Mouse (Mus musculus) liver, embryonic 13.5 days (tissue): ENCODE results near the gene Pithd1. TPM values are rescaled to one million over a fixed set of nuclear protein-coding genes. Genes with fewer than 3 reads are reported as not detected.

ENCODE experiments used
- ATAC-seq: fragments of 200-750 bp; cut with Nextera tagmentation; 2 replicates; pipeline ENCODE4 v1.8.0; 2017; ENCODE audit warnings: low read depth, mild to moderate bottlenecking, moderate number of reproducible peaks, moderate library complexity
- DNase-seq: peaks from one replicate; pipeline ENCODE4 v3.0.0; 2022
- H3K27ac ChIP-seq: fragments of 300-500 bp; sonication (generic); 2 replicates; pipeline ENCODE4 v1.5.1; 2015; ENCODE audit warnings: moderate library complexity, mild to moderate bottlenecking, inconsistent platforms
- H3K27me3 ChIP-seq: fragments of 300-500 bp; sonication (generic); 2 replicates; pipeline ENCODE4 v1.6.1; 2015; ENCODE audit warnings: mild to moderate bottlenecking, inconsistent platforms
- H3K36me3 ChIP-seq: fragments of 300-500 bp; sonication (generic); 2 replicates; pipeline ENCODE4 v1.6.1; 2015; ENCODE audit warnings: mild to moderate bottlenecking, inconsistent platforms
- H3K4me1 ChIP-seq: fragments of 300-500 bp; sonication (generic); replicated peaks from 2 replicates; pipeline ENCODE4 v1.6.1; 2015; ENCODE audit warnings: inconsistent platforms
- H3K4me2 ChIP-seq: fragments of 300-500 bp; sonication (generic); 2 replicates; pipeline ENCODE4 v1.6.1; 2015; ENCODE audit warnings: inconsistent platforms, mild to moderate bottlenecking, moderate library complexity
- H3K4me3 ChIP-seq: fragments of 300-500 bp; sonication (generic); replicated peaks from 2 replicates; pipeline ENCODE4 v1.5.1; 2015; ENCODE audit warnings: mild to moderate bottlenecking, inconsistent platforms
- H3K9ac ChIP-seq: fragments of 300-500 bp; sonication (generic); 2 replicates; pipeline ENCODE4 v1.6.1; 2015; ENCODE audit warnings: mild to moderate bottlenecking, inconsistent platforms
- H3K9me3 ChIP-seq: fragments of 300-500 bp; sonication (generic); replicated peaks from 2 replicates; pipeline ENCODE4 v1.6.1; 2016; ENCODE audit warnings: inconsistent platforms
- WGBS: fragments of 180-500 bp; shearing (Covaris S2); methylation state at CpG from one replicate; pipeline ENCODE4 v1.1.7; 2015; ENCODE audit not compliant: insufficient replicate concordance; 5-methylcytosine and 5-hydroxymethylcytosine counted together
- polyA plus RNA-seq: library from polyadenylated mRNA; unstranded; fragments of >200 nt; fragmentation: Nextera tagmentation; extraction: Ambion mirVana; gene quantifications from 2 replicates; pipeline ENCODE4 v1.2.1, GENCODE M21; 2015

The Pithd1 gene
- polyA plus RNA-seq, 1 experiment from 2014 or later: 99.8 TPM

- no peak overlapping the region for H3K27ac ChIP-seq
- ATAC-seq (no peak), DNase-seq (no peak)
- WGBS: 72% methylated on average over 19 of the region's 19 CpGs
- no peaks in the 10 kb centered on the region for H3K27me3 ChIP-seq
- no peak overlapping the region for H3K4me3 ChIP-seq
- H3K4me2 ChIP-seq: no peak overlapping the region
- H3K9ac ChIP-seq: no peak overlapping the region
- H3K9me3 ChIP-seq: no peaks in the 10 kb centered on the region
- peaks cover 52% of the 10 kb centered on the region for H3K4me1 ChIP-seq
- peaks cover 55% of the 10 kb centered on the region for H3K36me3 ChIP-seq
Measured at GRCm38 (mm10) chr4:135968271-135968869, 18.7 kb downstream of the Pithd1 start.

- ATAC-seq: no peak
- H3K27ac ChIP-seq: 0 out of 2 replicates have a peak overlapping the region, but pooled peaks have one; percentile 9
- no peak overlapping the region for H3K4me2 ChIP-seq
- 87% methylated on average over 18 of the region's 18 CpGs for WGBS
- peaks cover 56% of the 10 kb centered on the region for H3K36me3 ChIP-seq
- no peak overlapping the region for H3K9ac ChIP-seq
- no peak overlapping the region for H3K4me3 ChIP-seq
- H3K4me1 ChIP-seq: peaks cover 51% of the 10 kb centered on the region
- no peak for DNase-seq
- H3K27me3 ChIP-seq: no peaks in the 10 kb centered on the region
- H3K9me3 ChIP-seq: no peaks in the 10 kb centered on the region
Measured at GRCm38 (mm10) chr4:135967086-135967760, 19.8 kb downstream of the Pithd1 start.

GRCm38 (mm10) chr4:135966283-135966682, 20.8 kb downstream of the Pithd1 start:
- ATAC-seq: no peak
- no peak overlapping the region for H3K4me3 ChIP-seq
- whole genome bisulfite sequencing: 84% methylated on average over 16 of the region's 16 CpGs

GRCm38 (mm10) chr4:135965113-135965512, 22.0 kb downstream of the Pithd1 start:
- Histone ChIP-seq H3K9ac (peak overlapping the region; percentile 90), H3K4me3 (peak overlapping the region; percentile 84), H3K4me1 (peaks cover 45% of the 10 kb centered on the region), H3K36me3 (peaks cover 62% of the 10 kb centered on the region), H3K27me3 (no peaks in the 10 kb centered on the region), H3K4me2 (peak overlapping the region; percentile 99), H3K27ac (peak overlapping the region; percentile 76), H3K9me3 (no peaks in the 10 kb centered on the region)
- WGBS: 78% methylated on average over 9 of the region's 9 CpGs
- DNase-seq: no peak
- no peak for ATAC-seq

More at GRCm38 (mm10) chr4:135966283-135966682, 20.8 kb downstream of the Pithd1 start:
- Histone ChIP-seq H3K36me3 (peaks cover 64% of the 10 kb centered on the region), H3K9me3 (no peaks in the 10 kb centered on the region), H3K27ac (no peak overlapping the region), H3K4me2 (no peak overlapping the region), H3K27me3 (no peaks in the 10 kb centered on the region), H3K4me1 (peaks cover 51% of the 10 kb centered on the region), H3K9ac (no peak overlapping the region)
- DNase-seq: no peak

GRCm38 (mm10) chr4:135964426-135964825, 22.6 kb downstream of the Pithd1 start:
- H3K4me2 ChIP-seq: peak overlapping the region; percentile 99
- H3K27ac ChIP-seq: peak overlapping the region; percentile 76
- peaks cover 62% of the 10 kb centered on the region for H3K36me3 ChIP-seq
- H3K4me3 ChIP-seq: peak overlapping the region; percentile 84
- peaks cover 47% of the 10 kb centered on the region for H3K4me1 ChIP-seq
- no peaks in the 10 kb centered on the region for H3K27me3 ChIP-seq
- no peaks in the 10 kb centered on the region for H3K9me3 ChIP-seq
- peak overlapping the region; percentile 90 for H3K9ac ChIP-seq
- ATAC-seq: peak; percentile 45
- peak; percentile 46 for DNase-seq
- WGBS: 9% methylated on average over 12 of the region's 12 CpGs

GRCm38 (mm10) chr4:135963457-135964193, 23.4 kb downstream of the Pithd1 start, which contains the start of gene Gale:
Gene Gale (plus strand): TSS chr4:135963727.
- H3K27me3 ChIP-seq: no peaks in the 10 kb centered on the region
- peak; percentile 90 for ATAC-seq
- no peaks in the 10 kb centered on the region for H3K9me3 ChIP-seq
- under 1% methylated on average over 56 of the region's 56 CpGs for WGBS
- peak; percentile 88 for DNase-seq
- peak within 1 kb of the TSS; percentile 84 for H3K4me3 ChIP-seq
- H3K36me3 ChIP-seq: peaks cover 62% of the 10 kb centered on the region
- peak within 1 kb of the TSS; percentile 87 for H3K27ac ChIP-seq
- peak within 1 kb of the TSS; percentile 90 for H3K9ac ChIP-seq
- peak within 1 kb of the TSS; percentile 99 for H3K4me2 ChIP-seq
- peaks cover 55% of the 10 kb centered on the region for H3K4me1 ChIP-seq

GRCm38 (mm10) chr4:135962946-135963345, 24.1 kb downstream of the Pithd1 start:
- H3K9me3 ChIP-seq: no peaks in the 10 kb centered on the region
- peak overlapping the region; percentile 99 for H3K4me2 ChIP-seq
- H3K27ac ChIP-seq: peak overlapping the region; percentile 87
- 6% methylated on average over 15 of the region's 15 CpGs for WGBS
- peak overlapping the region; percentile 84 for H3K4me3 ChIP-seq
- ATAC-seq: peak; percentile 7; the same call in 1 of the 2 replicates
- H3K4me1 ChIP-seq: peaks cover 56% of the 10 kb centered on the region
- peaks cover 61% of the 10 kb centered on the region for H3K36me3 ChIP-seq
- H3K9ac ChIP-seq: peak overlapping the region; percentile 90
- no peaks in the 10 kb centered on the region for H3K27me3 ChIP-seq
- DNase-seq: no peak

- Histone ChIP-seq H3K4me2 (peak overlapping the region; percentile 99), H3K27ac (peak overlapping the region; percentile 87), H3K4me1 (peaks cover 56% of the 10 kb centered on the region), H3K27me3 (no peaks in the 10 kb centered on the region), H3K9me3 (no peaks in the 10 kb centered on the region), H3K4me3 (peak overlapping the region; percentile 84), H3K9ac (peak overlapping the region; percentile 38; the same call in 1 of the 2 replicates), H3K36me3 (peaks cover 60% of the 10 kb centered on the region)
- ATAC-seq (no peak), DNase-seq (no peak)
- WGBS: 71% methylated on average over 7 of the region's 7 CpGs
Measured at GRCm38 (mm10) chr4:135962198-135962597, 24.9 kb downstream of the Pithd1 start.

GRCm38 (mm10) chr4:135961709-135962108, 25.4 kb downstream of the Pithd1 start:
- H3K9ac ChIP-seq: 0 out of 2 replicates have a peak overlapping the region, but pooled peaks have one; percentile 38
- 84% methylated on average over 5 of the region's 5 CpGs for WGBS
- H3K27ac ChIP-seq: peak overlapping the region; percentile 87; the same call in 1 of the 2 replicates
- H3K4me1 ChIP-seq: peaks cover 56% of the 10 kb centered on the region
- no peak overlapping the region for H3K4me3 ChIP-seq
- no peaks in the 10 kb centered on the region for H3K9me3 ChIP-seq
- ATAC-seq (no peak), DNase-seq (no peak)
- H3K36me3 ChIP-seq: peaks cover 55% of the 10 kb centered on the region
- 0 out of 2 replicates have a peak overlapping the region, but pooled peaks have one; percentile 99 for H3K4me2 ChIP-seq
- no peaks in the 10 kb centered on the region for H3K27me3 ChIP-seq

- H3K4me2 ChIP-seq: no peak overlapping the region
- peaks cover 52% of the 10 kb centered on the region for H3K36me3 ChIP-seq
- ATAC-seq (no peak), DNase-seq (peak; percentile 74)
- H3K4me1 ChIP-seq: peaks cover 50% of the 10 kb centered on the region
- H3K27me3 ChIP-seq: no peaks in the 10 kb centered on the region
- H3K9ac ChIP-seq: no peak overlapping the region
- no peak overlapping the region for H3K4me3 ChIP-seq
- H3K9me3 ChIP-seq: no peaks in the 10 kb centered on the region
- WGBS: 34% methylated on average over 5 of the region's 5 CpGs
- H3K27ac ChIP-seq: no peak overlapping the region
Measured at GRCm38 (mm10) chr4:135960717-135961116, 26.3 kb downstream of the Pithd1 start.

GRCm38 (mm10) chr4:135958354-135958753, 28.7 kb downstream of the Pithd1 start:
- Histone ChIP-seq H3K4me1 (peaks cover 35% of the 10 kb centered on the region), H3K4me3 (no peak overlapping the region), H3K36me3 (peaks cover 64% of the 10 kb centered on the region), H3K27ac (peak overlapping the region; percentile 76), H3K27me3 (no peaks in the 10 kb centered on the region), H3K4me2 (peak overlapping the region; percentile 33), H3K9ac (no peak overlapping the region), H3K9me3 (no peaks in the 10 kb centered on the region)
- WGBS: 72% methylated on average over 8 of the region's 8 CpGs
- DNase-seq: no peak
- peak; percentile 42 for ATAC-seq
